Mouse (Mus musculus) embryo, embryonic 10 days (tissue): ENCODE data around the gene Fam219b.

Experiments used
- DNase-seq: peaks from one replicate; pipeline ENCODE4 v3.0.0-alpha.2; 2015; ENCODE audit warnings: low spot score

The Fam219b gene

DNA sequence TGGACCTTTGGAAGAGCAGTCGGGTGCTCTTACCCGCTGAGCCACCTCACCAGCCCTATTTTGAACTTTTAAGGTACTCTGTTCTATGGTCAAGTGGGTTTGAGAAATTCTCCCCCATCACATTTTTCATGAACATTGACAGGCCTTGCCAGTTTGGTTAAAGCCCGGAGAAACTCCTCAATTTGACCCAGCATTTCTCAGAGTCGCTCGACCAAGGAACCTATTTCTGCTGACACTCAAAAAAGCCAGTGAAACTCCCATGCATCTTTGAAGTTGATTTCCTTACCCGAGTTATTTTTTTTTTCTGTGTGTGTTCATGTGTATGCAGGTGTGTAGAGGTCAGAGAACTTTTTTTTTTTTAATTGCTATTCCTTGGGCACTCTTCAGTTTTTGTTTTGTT lies 27.3 kb downstream of the Fam219b start:
- no peak for DNase-seq

DNA sequence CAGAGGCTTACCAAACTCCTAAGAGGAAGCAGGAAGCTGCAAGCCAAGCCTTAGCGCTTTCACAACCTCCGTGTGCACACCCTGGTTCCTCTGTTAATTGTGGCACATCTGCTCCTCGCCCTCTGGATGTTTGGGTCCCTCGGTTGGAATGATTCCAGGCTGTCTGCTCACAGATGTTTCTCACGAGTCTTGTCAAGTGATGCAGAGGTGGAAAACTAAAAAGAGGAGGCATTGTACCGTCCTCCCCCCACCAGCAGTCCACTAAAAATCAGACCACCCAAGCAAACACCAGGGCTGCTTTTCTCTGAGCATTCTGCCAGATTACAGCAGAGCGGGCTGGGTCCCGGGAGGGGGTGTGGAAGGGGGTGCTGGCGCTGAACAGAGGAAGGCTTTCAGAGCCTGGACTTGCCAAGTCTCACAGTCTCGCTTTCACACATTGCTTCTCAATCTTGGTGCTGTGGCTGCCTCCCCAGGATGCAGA lies 28.5 kb downstream of the Fam219b start:
- DNase-seq: no peak

DNA sequence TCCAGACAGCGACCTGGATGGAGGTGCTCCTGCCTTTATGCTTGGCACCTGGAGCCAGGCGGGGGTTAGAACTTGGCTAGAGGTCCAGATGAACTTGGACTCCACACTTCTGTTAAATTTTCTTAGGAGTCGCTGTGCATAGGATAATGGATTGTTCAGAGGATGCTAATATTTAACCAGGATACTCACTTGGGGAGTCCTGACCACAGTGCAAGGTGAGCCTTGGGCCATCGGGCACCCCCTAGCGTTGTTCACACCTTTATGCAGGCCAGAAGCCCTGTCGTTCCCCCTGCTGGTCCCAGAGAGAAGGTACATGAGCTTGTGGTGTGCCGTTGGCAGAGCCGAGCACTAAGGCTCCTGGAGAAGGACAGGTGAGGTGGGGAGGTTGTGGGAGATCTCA lies 29.5 kb downstream of the Fam219b start:
- no peak for DNase-seq

DNA sequence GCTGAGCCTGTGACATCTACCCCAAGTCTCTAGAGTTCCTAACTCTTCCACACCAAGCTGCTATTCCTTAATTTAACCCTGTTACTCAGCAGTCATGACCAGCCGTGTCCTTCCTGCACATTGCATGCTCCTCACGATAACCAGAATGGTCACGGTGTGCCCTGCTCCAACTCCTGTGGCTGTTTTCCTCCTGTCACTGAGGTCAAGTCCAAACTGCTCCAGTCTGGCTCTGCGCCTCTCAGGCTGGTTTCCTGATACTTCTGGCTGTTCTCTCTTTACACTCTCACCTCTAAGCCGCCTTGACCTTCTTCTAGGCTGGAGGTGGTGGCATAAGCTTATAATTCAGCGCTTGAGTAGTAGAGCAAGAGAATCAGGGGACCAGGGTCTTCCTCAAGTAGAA lies 31.2 kb downstream of the Fam219b start:
- DNase-seq: no peak

DNA sequence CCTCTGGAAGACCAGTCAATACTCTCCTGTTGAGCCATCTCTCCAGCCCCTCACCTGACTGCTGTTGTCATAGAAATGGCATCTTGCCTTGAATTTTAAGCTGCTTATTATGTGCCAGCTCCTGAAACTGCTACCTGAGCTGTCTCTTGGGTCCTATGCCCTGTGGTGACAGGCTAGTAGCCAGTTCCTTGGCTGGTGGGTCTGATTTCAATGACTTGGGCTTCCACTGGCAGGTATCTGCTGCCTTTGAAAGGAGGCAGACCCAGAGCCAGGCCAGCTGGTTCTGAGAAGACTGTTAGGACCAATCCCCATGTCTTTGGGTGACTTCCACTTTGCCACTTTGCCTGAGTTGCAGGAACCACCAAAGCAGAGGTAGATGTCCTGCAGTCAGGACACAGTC lies 37.1 kb downstream of the Fam219b start:
- DNase-seq: no peak

DNA sequence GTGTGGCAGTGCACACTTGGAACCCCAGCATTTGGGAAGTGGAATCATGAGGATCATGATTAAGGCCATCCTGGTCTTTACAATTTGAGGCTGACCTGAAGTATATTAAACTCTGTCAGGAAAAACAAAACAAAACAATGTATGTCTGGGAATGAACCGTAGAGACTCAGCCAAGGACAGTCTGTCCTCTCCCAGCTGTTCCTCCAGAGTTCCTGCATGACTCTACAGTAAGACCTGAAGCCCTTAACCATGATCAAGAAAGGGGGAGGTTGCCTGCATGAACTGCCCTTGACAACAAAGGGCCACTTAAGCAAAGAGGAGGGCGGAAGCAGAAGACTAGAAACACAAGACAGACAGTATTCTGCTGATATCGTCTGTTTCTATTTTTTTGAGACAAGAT lies 38.2 kb downstream of the Fam219b start:
- no peak for DNase-seq

DNA sequence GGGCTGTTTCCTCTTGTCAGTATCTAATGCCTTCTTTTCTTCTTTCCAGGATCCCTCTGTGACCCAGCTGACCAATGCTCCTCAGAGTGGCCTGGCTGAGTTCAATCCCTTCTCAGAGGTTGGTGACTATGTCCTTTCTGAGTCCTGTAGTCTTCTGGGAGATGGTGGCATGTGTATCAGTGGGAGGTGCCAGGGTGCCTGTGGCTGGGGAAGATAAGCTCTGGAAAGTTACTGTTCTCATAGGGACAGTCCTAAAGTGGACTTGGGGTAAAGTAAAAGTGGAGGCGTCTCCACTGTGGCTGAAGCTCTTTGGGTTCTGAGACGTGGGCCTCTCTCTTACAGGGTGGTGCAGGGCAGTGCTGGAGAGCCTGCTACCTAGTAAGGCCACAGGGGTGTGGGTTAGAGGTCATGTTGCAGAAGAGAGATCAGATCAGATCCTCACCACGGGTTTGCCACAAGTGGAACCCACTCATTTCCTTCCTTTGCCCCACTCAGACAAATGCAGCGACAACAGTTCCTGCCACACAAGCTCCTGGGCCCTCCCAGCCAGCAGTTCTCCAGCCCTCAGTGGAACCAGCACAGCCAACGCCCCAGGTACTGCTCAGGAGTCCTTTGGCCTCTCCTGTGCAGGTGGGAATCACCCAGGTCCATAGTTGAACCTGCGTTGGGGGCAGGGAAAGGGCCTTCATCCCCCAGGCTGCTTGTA lies 40.0 kb downstream of the Fam219b start:
- DNase-seq: no peak

DNA sequence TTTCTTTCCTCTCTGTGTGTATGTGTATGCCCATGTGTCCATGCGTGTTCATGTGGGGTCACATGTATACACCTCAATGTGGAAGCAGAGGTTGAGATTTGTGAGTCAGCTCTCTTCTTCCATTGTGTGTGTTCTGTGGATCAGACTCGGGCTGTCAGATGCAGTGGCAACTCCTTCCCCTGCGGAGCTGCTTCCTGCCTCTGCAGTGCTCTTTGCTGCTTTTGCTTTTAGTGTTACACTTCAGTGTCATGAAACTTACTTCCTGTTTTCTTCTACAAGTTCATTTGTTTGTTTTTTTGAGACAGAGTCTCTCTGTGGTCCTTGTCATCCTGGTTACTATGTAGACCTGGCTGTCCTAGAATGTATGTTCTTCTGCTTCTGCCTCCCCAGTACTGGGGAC lies 47.7 kb downstream of the Fam219b start:
- no peak for DNase-seq

DNA sequence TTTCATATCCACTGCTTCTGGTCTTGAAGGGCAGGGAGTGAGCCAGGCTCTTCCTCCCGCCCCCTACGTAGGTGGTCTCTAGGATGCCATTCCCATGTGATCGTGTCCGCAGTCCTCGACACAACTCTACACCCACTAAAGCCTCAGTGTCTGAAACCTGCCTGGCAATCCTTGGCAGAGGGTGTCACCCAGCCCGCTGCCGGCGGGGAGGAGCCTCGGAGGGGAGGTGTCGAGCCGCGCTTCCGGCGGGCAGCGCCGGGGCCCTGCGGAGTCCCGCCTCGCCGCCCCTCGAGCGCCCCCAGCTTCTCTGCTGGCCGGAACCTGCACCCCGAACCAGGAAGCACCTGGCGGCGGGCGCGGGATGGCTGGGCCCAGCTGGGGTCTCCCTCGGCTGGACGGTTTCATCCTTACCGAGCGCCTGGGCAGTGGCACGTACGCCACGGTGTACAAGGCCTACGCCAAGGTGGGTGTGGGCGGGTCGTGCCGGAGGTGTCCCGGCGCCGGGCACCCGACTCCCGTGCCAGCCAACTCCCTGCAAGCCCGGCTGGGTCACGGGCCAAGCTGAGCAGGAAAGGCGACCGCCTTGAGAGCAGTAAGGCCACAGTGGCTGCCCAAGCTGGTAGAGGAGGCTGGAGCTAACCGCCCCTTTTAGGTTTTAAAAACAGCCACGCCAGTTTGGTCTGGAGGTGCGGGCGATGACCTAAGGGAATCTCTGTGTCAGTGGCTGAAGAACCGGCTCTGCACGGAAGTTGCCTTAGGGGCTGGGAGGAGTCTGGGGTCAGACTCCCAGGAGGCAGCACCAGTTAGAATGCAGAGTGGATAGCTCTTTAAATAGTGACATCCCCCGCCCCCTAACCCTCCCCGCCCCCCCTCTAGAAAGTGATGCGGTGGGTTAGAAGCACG lies 52.1 kb downstream of the Fam219b start, which contains the start of gene Ulk3:
Gene Ulk3 (plus strand): TSS at position 229 of the 903 bp plus-strand sequence.
- peak; percentile 82 for DNase-seq

DNA sequence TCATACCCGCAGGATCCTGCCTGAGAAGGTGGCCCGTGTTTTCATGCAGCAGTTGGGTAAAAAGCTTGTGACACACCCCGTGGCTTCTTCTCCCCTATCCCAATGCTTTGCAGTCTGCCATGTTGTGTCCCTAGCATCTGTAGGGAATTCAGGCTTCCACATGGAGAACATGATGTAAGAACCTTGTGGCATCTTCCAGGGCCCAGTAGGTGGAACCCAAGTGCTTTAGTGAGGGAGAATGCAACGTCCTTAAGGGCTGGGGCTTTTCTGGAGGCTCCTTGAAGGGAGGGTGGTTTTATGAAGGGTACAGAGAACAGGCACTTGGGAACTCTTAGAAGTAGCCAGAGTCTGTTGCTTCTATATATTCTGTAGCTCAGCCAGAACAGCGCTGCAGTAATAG lies 53.4 kb downstream of the Fam219b start:
- peak; percentile 32 for DNase-seq
